Mouse (Mus musculus) inflammation-experienced regulatory T-cells, adult 6 months (primary cell): ENCODE measurements at regions not wholly inside any gene's neighbourhood (a gene's known extent, or its start where the extent isn't known, plus 50 kb on each side); places are given as distances from the start of the nearest gene placed in this dataset.

Source experiments
- ATAC-seq: one replicate; pipeline ENCODE4 v1.8.0; 2017

- ATAC-seq, result no peak
Observed at GRCm38 (mm10) chr12:25251411-25252171, 154.7 kb upstream of the Id2 start.

- no peak for ATAC-seq
Observed at GRCm38 (mm10) chr12:25250881-25251280, 153.9 kb upstream of the Id2 start.

GRCm38 (mm10) chr12:25248681-25249366 is 151.9 kb upstream of the Id2 start:
- ATAC-seq, result no peak

GRCm38 (mm10) chr12:25246566-25246965 is 149.6 kb upstream of the Id2 start:
- no peak for ATAC-seq

GRCm38 (mm10) chr12:25245661-25246060 is 148.7 kb upstream of the Id2 start:
- no peak for ATAC-seq

GRCm38 (mm10) chr12:25245251-25245650 is 148.3 kb upstream of the Id2 start:
- ATAC-seq, result no peak

GRCm38 (mm10) chr12:25244666-25245065 is 147.7 kb upstream of the Id2 start:
- ATAC-seq, result no peak

- no peak for ATAC-seq
Observed at GRCm38 (mm10) chr12:25243901-25244300, 147.0 kb upstream of the Id2 start.

- ATAC-seq, result no peak
Observed at GRCm38 (mm10) chr12:25242369-25242768, 145.4 kb upstream of the Id2 start.

- peak; percentile 74 for ATAC-seq
Observed at GRCm38 (mm10) chr12:25241675-25242074, 144.7 kb upstream of the Id2 start.

- ATAC-seq, result no peak
Observed at GRCm38 (mm10) chr12:25240796-25241195, 143.9 kb upstream of the Id2 start.

GRCm38 (mm10) chr12:25240142-25240541 is 143.2 kb upstream of the Id2 start:
- ATAC-seq, result peak; percentile 70

- no peak for ATAC-seq
Observed at GRCm38 (mm10) chr12:25235071-25235470, 138.1 kb upstream of the Id2 start.

GRCm38 (mm10) chr12:25234636-25235035 is 137.7 kb upstream of the Id2 start:
- ATAC-seq, result no peak

GRCm38 (mm10) chr12:25233027-25233535 is 136.1 kb upstream of the Id2 start:
- ATAC-seq, result no peak

GRCm38 (mm10) chr12:25232358-25233026 is 135.6 kb upstream of the Id2 start:
- no peak for ATAC-seq

GRCm38 (mm10) chr12:25228708-25229107 is 131.8 kb upstream of the Id2 start:
- ATAC-seq, result no peak

- ATAC-seq, result no peak
Observed at GRCm38 (mm10) chr12:25227736-25228135, 130.8 kb upstream of the Id2 start.

GRCm38 (mm10) chr12:25224644-25225043 is 127.7 kb upstream of the Id2 start:
- ATAC-seq, result no peak

- no peak for ATAC-seq
Observed at GRCm38 (mm10) chr12:25224201-25224600, 127.3 kb upstream of the Id2 start.

GRCm38 (mm10) chr12:25223539-25223938 is 126.6 kb upstream of the Id2 start:
- ATAC-seq, result no peak

- no peak for ATAC-seq
Observed at GRCm38 (mm10) chr12:25220780-25221106, 123.8 kb upstream of the Id2 start.

- no peak for ATAC-seq
Observed at GRCm38 (mm10) chr12:25220096-25220779, 123.3 kb upstream of the Id2 start.
